Mouse (Mus musculus) embryonic facial prominence, embryonic 12.5 days (tissue): ENCODE measurements around the gene Trim63. TPM values are rescaled to one million over a fixed set of nuclear protein-coding genes. Genes with fewer than 3 reads are reported as not detected.

ENCODE experiments used
- ATAC-seq: fragments of 200-750 bp; cut with Nextera tagmentation; 2 replicates; pipeline ENCODE4 v1.8.0; 2017; ENCODE audit not compliant: insufficient number of reproducible peaks, insufficient read depth, low FRiP score, low TSS enrichment
- H3K27ac ChIP-seq: fragments of 300-500 bp; sonication (generic); 2 replicates; pipeline ENCODE4 v1.5.1; 2016; ENCODE audit warnings: mild to moderate bottlenecking
- H3K27me3 ChIP-seq: fragments of 300-500 bp; sonication (generic); 2 replicates; pipeline ENCODE4 v1.6.1; 2016; ENCODE audit warnings: mild to moderate bottlenecking, moderate library complexity
- H3K36me3 ChIP-seq: fragments of 300-500 bp; sonication (generic); 2 replicates; pipeline ENCODE4 v1.6.1; 2016; ENCODE audit warnings: mild to moderate bottlenecking
- H3K4me1 ChIP-seq: fragments of 300-500 bp; sonication (generic); 2 replicates; pipeline ENCODE4 v1.6.1; 2016
- H3K4me2 ChIP-seq: fragments of 300-500 bp; sonication (generic); replicated peaks from 2 replicates; pipeline ENCODE4 v1.6.1; 2016; ENCODE audit warnings: mild to moderate bottlenecking, moderate library complexity
- H3K4me3 ChIP-seq: fragments of 300-500 bp; sonication (generic); 2 replicates; pipeline ENCODE4 v1.5.1; 2016; ENCODE audit warnings: mild to moderate bottlenecking
- H3K9ac ChIP-seq: fragments of 300-500 bp; sonication (generic); 2 replicates; pipeline ENCODE4 v1.6.1; 2016; ENCODE audit warnings: mild to moderate bottlenecking, moderate library complexity
- H3K9me3 ChIP-seq: fragments of 300-500 bp; sonication (generic); 2 replicates; pipeline ENCODE4 v1.6.1; 2016; ENCODE audit warnings: mild to moderate bottlenecking, moderate library complexity
- WGBS: fragments of 180-500 bp; shearing (Covaris S2); methylation state at CpG from one replicate; pipeline ENCODE4 v1.1.7; 2016; 5-methylcytosine and 5-hydroxymethylcytosine counted together
- polyA plus RNA-seq: library from polyadenylated mRNA; unstranded; fragments of >200 nt; fragmentation: Nextera tagmentation; extraction: Ambion mirVana; gene quantifications from 2 replicates; pipeline ENCODE4 v1.2.1, GENCODE M21; 2016

Trim63 gene
- polyA plus RNA-seq, 1 experiment from 2014 or later = 2.6 TPM

DNA sequence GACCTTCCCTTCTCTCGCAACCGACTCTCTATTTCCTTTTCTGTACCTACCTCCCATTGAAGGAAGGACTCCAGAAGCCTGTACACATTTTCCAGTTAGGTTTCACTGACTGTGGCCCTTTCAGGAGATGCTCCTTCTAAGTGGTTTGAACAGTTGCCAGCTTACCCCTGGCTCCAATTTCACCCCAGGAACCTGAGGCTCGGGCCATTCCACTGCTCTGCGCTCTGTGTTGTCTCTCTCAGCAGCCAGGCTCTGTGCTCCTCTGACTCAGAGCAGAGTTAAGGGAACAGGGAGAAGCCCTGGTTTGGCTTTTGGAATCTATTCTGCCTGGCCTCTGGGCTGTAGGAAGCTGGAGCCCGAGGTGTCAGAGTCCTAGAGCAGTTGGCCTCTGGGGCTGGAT, 12.8 kb upstream of the Trim63 start:
- Histone ChIP-seq H3K9me3 (no peaks in the 10 kb centered on the region), H3K4me3 (no peak overlapping the region), H3K4me1 (peaks cover 3% of the 10 kb centered on the region), H3K9ac (no peak overlapping the region), H3K4me2 (no peak overlapping the region), H3K27ac (no peak overlapping the region), H3K27me3 (no peaks in the 10 kb centered on the region), H3K36me3 (no peaks in the 10 kb centered on the region)
- no peak for ATAC-seq
- 73% methylated on average over 5 of the region's 5 CpGs for WGBS

DNA sequence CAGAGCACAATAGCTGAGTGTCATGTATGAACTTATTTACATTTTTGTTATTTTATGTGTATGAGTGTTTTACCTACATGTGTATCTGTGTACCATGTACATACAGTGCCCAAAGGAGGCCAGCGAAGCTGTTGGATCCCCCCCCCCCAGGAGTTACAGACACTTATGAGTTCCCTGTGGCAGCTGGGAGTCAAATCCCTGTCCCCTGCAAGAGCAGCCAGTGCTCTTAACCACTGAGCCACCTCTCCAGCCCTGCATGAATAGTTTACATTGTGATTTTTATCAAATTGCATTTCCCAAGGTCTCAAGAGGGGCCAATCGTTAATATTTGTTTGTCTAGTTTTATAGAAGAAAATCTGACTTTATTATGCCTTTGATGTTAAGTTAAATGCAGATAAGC, 8.0 kb upstream of the Trim63 start:
- Histone ChIP-seq H3K4me3 (no peak overlapping the region), H3K36me3 (no peaks in the 10 kb centered on the region), H3K9ac (no peak overlapping the region), H3K4me1 (peaks cover 10% of the 10 kb centered on the region), H3K9me3 (no peaks in the 10 kb centered on the region), H3K27ac (no peak overlapping the region), H3K4me2 (peak overlapping the region; percentile 32; the same call in 1 of the 2 replicates), H3K27me3 (no peaks in the 10 kb centered on the region)
- ATAC-seq = no peak
- WGBS = 73% methylated on average over 2 of the region's 2 CpGs

DNA sequence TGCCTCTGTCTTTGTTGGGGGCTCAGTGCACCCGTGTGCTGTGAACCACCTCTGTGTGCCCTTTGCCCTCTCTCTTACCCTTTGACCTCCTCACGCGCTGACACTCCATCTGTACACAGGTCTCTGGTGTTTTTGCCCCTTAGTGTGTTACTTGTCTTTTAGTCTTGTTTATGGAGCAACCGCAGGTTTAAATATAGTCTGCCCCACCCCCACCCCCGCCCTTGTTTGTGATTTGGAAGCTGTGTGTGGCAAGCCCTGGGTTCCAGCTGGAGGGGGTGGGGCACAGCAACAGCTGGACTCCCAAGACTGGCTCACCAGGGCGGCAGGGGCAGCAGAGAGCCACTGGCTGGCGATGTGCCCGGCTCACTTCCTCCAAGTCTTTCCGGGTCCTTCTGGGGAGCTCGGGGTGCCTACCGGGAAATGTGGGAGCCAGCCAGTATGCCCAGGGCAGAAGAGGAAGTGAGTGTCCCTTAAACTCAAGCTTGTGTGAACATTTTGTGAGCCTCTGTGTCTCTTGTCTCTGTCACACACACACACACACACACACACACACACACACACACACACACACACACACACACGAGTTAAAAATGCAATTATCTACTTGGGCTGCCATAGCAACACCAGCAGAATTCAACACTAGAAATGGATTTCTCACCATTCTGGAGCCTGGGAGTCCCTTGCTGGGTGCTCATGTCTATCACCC, 7.4 kb upstream of the Trim63 start:
- Histone ChIP-seq H3K36me3 (no peaks in the 10 kb centered on the region), H3K4me3 (no peak overlapping the region), H3K4me2 (peak overlapping the region; percentile 32), H3K4me1 (peaks cover 10% of the 10 kb centered on the region), H3K27ac (no peak overlapping the region), H3K9me3 (no peaks in the 10 kb centered on the region), H3K9ac (no peak overlapping the region), H3K27me3 (no peaks in the 10 kb centered on the region)
- 18% methylated on average over 12 of the region's 12 CpGs for WGBS
- no peak for ATAC-seq

DNA sequence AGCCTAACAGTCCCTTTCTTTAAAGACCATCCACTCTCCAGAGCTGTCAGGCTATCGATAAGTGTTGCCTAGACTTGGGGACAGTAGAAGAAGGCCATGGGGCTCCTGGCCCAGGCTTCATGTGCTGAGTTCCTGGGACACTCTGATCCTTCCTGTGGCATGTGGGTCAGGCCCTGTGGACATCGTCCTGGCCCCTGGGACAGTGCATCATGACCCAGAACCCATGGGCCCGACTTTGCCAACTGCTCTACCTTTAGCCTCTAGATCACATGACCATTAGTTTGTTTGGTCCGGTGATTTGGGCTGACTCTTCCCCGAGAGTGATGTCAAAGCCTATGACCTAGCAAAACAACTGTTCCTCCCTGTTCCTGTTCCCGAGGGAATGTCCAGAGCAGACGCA, 4.8 kb upstream of the Trim63 start:
- Histone ChIP-seq H3K27ac (no peak overlapping the region), H3K36me3 (no peaks in the 10 kb centered on the region), H3K9ac (no peak overlapping the region), H3K4me1 (peaks cover 19% of the 10 kb centered on the region), H3K27me3 (no peaks in the 10 kb centered on the region), H3K4me2 (no peak overlapping the region), H3K4me3 (no peak overlapping the region), H3K9me3 (no peaks in the 10 kb centered on the region)
- no peak for ATAC-seq
- WGBS = 84% methylated on average over 7 of the region's 7 CpGs

DNA sequence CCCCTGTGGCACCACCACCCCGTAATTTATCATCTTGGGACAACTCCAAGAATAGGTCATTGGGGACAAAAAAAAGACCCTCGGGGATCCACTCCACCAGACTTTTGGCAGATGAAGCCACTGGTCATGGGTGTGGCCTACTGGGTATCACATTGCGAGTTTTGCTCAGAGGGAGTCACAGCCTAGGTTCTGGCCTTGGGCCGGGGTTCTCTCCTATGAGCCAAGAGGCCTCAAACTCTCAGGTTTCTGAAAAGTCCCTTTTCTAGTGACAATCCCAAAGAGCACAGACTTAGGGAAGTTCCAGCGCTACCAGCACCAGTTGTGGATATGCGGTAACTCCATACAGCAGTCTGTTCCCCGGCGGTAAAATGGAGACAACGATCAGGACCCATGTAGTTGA, 4.3 kb upstream of the Trim63 start:
- H3K9me3 ChIP-seq = no peaks in the 10 kb centered on the region
- no peak overlapping the region for H3K4me3 ChIP-seq
- no peak overlapping the region for H3K9ac ChIP-seq
- no peak overlapping the region for H3K27ac ChIP-seq
- 88% methylated on average over 9 of the region's 9 CpGs for WGBS
- no peaks in the 10 kb centered on the region for H3K36me3 ChIP-seq
- peaks cover 20% of the 10 kb centered on the region for H3K4me1 ChIP-seq
- ATAC-seq = no peak
- no peak overlapping the region for H3K4me2 ChIP-seq
- no peaks in the 10 kb centered on the region for H3K27me3 ChIP-seq

DNA sequence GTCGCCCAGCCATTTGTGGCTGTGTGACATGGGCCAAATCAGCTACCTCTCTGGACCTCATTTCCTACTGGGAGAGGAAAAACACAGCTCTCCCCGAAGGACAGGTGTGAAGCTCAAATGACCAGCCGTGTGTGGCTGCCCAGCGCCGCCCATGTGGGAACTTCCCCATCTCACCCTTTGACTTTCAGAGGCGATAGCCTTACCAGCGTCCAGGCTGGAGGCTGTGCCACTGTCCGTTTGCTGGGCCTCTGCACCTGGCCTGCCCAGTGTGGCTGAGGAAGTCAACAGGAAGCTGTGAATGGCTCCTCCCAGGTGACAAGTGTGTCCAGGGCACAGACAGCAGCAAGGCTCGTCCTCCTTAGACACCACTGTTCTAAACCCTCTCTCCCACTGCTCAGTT, 3.1 kb upstream of the Trim63 start:
- no peak for ATAC-seq

DNA sequence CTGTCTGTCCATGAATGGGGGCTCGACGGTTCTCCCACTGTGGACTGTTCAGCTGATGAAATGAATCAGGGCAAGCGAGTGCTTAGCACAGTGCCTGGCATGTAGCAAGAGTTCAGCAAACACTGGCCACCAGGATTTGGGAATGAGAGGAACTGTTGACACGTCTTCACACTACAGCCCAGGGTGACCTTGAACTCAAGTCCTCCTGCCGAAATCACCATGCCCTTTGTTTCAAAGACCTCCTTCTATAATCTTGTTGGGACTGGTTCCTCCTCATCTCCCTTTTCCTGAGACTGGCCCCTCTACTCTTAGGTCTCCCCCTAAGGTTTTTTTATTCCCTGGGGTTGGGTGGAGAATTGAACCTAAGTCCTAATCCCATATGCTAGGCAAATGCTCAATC, 2.6 kb upstream of the Trim63 start:
- WGBS = 90% methylated on average over 5 of the region's 5 CpGs
- no peak for ATAC-seq
- Histone ChIP-seq H3K4me3 (no peak overlapping the region), H3K4me2 (no peak overlapping the region), H3K4me1 (peaks cover 14% of the 10 kb centered on the region), H3K27ac (no peak overlapping the region), H3K36me3 (no peaks in the 10 kb centered on the region), H3K9ac (no peak overlapping the region), H3K27me3 (no peaks in the 10 kb centered on the region), H3K9me3 (no peaks in the 10 kb centered on the region)

More for the DNA sequence above, 3.1 kb upstream of the Trim63 start:
- H3K36me3 ChIP-seq = no peaks in the 10 kb centered on the region
- no peak overlapping the region for H3K4me3 ChIP-seq
- no peaks in the 10 kb centered on the region for H3K27me3 ChIP-seq
- H3K9me3 ChIP-seq = no peaks in the 10 kb centered on the region
- H3K4me1 ChIP-seq = peaks cover 20% of the 10 kb centered on the region
- H3K4me2 ChIP-seq = no peak overlapping the region
- no peak overlapping the region for H3K27ac ChIP-seq
- WGBS = 84% methylated on average over 9 of the region's 9 CpGs
- no peak overlapping the region for H3K9ac ChIP-seq

DNA sequence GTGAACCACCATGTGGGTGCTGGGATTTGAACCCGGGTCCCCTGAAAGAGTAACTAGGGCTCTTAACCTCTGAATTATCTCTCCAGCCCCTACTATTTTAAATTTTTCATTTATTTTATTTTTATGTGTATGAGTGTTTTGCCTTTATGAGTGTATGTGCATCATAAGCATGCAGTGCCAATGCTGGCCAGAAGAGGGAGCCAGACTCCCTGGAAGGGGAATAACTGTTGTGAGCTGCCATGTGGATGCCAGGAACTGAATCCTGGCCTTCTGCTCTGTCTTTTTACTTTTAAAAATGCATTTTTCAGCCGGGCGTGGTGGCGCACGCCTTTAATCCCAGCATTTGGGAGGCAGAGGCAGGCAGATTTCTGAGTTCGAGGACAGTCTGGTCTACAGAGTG, 2.0 kb upstream of the Trim63 start:
- 95% methylated on average over 6 of the region's 6 CpGs for WGBS
- Histone ChIP-seq H3K9ac (no peak overlapping the region), H3K36me3 (no peaks in the 10 kb centered on the region), H3K27me3 (no peaks in the 10 kb centered on the region), H3K4me2 (no peak overlapping the region), H3K4me1 (peaks cover 10% of the 10 kb centered on the region; the same call in 1 of the 2 replicates), H3K4me3 (no peak overlapping the region), H3K27ac (no peak overlapping the region), H3K9me3 (no peaks in the 10 kb centered on the region)
- no peak for ATAC-seq

DNA sequence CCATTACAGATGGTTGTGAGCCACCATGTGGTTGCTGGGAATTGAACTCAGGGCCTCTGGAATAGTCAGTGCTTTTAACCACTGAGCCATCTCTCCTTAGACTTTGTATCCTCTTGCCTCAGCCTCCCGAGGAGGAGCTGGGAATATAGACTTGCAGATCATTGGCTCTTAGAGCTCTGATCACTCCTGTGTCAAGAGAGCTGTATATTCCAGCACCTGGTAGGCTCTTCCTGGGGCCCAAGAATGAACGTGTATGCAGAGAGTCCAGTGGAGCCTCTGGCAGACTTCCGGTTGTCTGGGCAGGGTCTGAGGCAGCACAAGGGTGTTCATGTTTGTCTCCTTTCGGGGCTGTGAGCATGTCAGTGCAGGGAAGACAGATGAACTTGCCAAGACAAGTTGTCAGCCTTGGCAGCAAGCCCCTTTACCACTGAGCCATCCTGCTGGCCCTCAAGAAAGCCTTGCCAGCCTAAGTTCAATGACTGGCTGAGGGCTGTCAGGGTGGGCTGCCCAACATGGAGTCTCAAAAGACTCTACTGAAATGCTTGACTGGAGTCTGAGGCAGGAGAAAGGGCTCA, 752 bp upstream of the Trim63 start:
- 78% methylated on average over 4 of the region's 4 CpGs for WGBS
- ATAC-seq = no peak

DNA sequence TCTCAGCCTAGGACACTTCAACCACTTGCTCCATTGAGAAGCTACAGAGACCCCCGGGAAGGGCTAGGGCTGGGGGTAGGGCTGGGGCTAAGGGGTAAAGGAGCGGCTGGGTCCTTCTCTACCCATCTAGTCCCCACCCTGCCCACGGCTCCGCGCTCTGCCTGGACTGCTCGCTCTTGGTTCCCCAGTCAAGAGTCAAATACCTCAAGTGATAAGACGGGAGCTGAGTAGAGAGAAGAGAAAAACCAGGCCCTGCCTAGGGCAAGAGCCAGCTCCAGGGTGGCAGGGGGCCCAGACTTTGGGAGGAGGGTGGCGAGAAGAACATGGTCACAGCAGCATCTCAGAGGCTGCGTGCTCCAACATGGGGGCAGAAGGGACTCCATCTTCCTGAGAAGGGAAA, 550 bp downstream of the Trim63 start:
- H3K4me2 ChIP-seq = no peak overlapping the region
- WGBS = 72% methylated on average over 9 of the region's 9 CpGs
- ATAC-seq = no peak

More for the DNA sequence above, 752 bp upstream of the Trim63 start:
- Histone ChIP-seq H3K4me1 (peaks cover 10% of the 10 kb centered on the region; the same call in 1 of the 2 replicates), H3K27ac (no peak overlapping the region), H3K27me3 (no peaks in the 10 kb centered on the region), H3K9ac (no peak overlapping the region), H3K4me3 (no peak overlapping the region), H3K9me3 (no peaks in the 10 kb centered on the region), H3K4me2 (no peak overlapping the region), H3K36me3 (no peaks in the 10 kb centered on the region)

DNA sequence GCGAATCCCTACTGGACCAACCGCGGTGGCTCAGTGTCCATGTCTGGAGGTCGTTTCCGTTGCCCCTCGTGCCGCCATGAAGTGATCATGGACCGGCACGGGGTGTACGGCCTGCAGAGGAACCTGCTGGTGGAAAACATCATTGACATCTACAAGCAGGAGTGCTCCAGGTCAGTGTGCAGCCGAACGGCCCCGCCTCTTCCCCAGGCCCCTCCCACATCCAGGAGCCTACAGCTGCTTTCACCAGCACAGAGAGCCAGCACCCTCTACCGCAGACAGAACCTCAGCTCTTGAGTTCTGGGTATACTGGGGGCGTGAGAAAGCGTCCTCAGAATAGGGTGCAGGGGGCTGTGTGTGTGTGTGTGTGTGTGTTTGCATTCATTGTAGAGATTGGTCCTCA, 1.5 kb downstream of the Trim63 start:
- H3K27me3 ChIP-seq = no peaks in the 10 kb centered on the region
- no peaks in the 10 kb centered on the region for H3K36me3 ChIP-seq
- H3K4me3 ChIP-seq = no peak overlapping the region
- 46% methylated on average over 16 of the region's 16 CpGs for WGBS
- H3K9me3 ChIP-seq = no peaks in the 10 kb centered on the region
- H3K4me2 ChIP-seq = no peak overlapping the region
- H3K4me1 ChIP-seq = peaks cover 10% of the 10 kb centered on the region; the same call in 1 of the 2 replicates
- no peak for ATAC-seq
- no peak overlapping the region for H3K9ac ChIP-seq
- no peak overlapping the region for H3K27ac ChIP-seq

More for the DNA sequence above, 550 bp downstream of the Trim63 start:
- Histone ChIP-seq H3K4me3 (no peak overlapping the region), H3K4me1 (peaks cover 10% of the 10 kb centered on the region; the same call in 1 of the 2 replicates), H3K27me3 (no peaks in the 10 kb centered on the region), H3K9ac (no peak overlapping the region), H3K36me3 (no peaks in the 10 kb centered on the region), H3K9me3 (no peaks in the 10 kb centered on the region), H3K27ac (no peak overlapping the region)

DNA sequence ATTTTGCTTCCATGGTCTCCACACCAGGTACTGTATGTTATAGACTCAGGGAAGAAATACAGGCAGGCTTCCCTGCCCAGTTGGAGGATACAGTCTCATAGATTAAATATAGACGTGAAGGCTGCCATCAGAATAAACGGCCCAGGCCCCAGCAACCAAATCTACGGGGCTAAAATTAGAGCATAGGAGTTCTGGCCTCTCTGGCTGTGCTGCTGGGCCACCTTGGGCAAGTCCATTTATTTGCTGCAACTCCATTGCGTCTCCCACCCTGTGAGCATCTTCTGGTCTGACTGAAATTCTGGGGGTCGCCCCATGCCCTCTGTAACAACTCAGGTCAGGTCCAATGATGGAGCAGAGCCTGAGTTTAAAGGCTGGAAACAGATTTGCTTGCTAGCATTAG, 4.2 kb downstream of the Trim63 start:
- Histone ChIP-seq H3K4me1 (peaks cover 10% of the 10 kb centered on the region; the same call in 1 of the 2 replicates), H3K9ac (no peak overlapping the region), H3K4me2 (no peak overlapping the region), H3K36me3 (no peaks in the 10 kb centered on the region), H3K27ac (no peak overlapping the region), H3K9me3 (no peaks in the 10 kb centered on the region), H3K4me3 (no peak overlapping the region), H3K27me3 (no peaks in the 10 kb centered on the region)
- no peak for ATAC-seq
- 89% methylated on average over 5 of the region's 5 CpGs for WGBS
